Mouse (Mus musculus) CH12.LX (cell line): Measurements from ENCODE around the gene Batf.
A peak's percentile ranks its signal among the peaks of the same experiment; 100 is the strongest.

ENCODE experiments used
- CHD2 ChIP-seq: IDR thresholded peaks from 2 replicates; pipeline ENCODE4 v1.6.1; 2011; ENCODE audit warnings: low read length, improper control_type of control experiment
- CTCF ChIP-seq, 2 experiments: IDR thresholded peaks in 1 of 2; conservative IDR thresholded peaks in 1 of 2; 2 replicates each; pipeline ENCODE4 v1.5.1; 2011 to 2012; ENCODE audit warnings: low read depth in 2 of 2, low read length in 2 of 2, improper control_type of control experiment in 1 of 2, inconsistent platforms in 1 of 2, mild to moderate bottlenecking in 1 of 2, moderate library complexity in 1 of 2
- EP300 ChIP-seq: IDR thresholded peaks from 2 replicates; pipeline ENCODE4 v1.6.1; 2011; ENCODE audit warnings: low read length, improper control_type of control experiment
- ETS1 ChIP-seq: conservative IDR thresholded peaks from 2 replicates; pipeline ENCODE4 v1.6.1; 2012; ENCODE audit warnings: low read depth, mild to moderate bottlenecking, inconsistent platforms, low read length, improper control_type of control experiment, moderate library complexity
- GABPA ChIP-seq: IDR thresholded peaks from 2 replicates; pipeline ENCODE4 v1.6.1; 2012; ENCODE audit warnings: low read depth, low read length, improper control_type of control experiment, inconsistent platforms; ENCODE audit not compliant: insufficient replicate concordance
- JUN ChIP-seq: IDR thresholded peaks from 2 replicates; pipeline ENCODE4 v1.6.1; 2011; ENCODE audit warnings: low read depth, mild to moderate bottlenecking, low read length, improper control_type of control experiment, moderate library complexity; ENCODE audit not compliant: insufficient read depth
- JUND ChIP-seq: conservative IDR thresholded peaks from 2 replicates; pipeline ENCODE4 v1.6.1; 2011; ENCODE audit warnings: low read depth, low read length, improper control_type of control experiment
- KAT2A ChIP-seq: IDR thresholded peaks from 2 replicates; pipeline ENCODE4 v1.6.1; 2012; ENCODE audit warnings: low read length, improper control_type of control experiment, inconsistent platforms; ENCODE audit not compliant: insufficient replicate concordance
- MAZ ChIP-seq: IDR thresholded peaks from 2 replicates; pipeline ENCODE4 v1.6.1; 2012; ENCODE audit warnings: low read depth, mild to moderate bottlenecking, inconsistent platforms, low read length, improper control_type of control experiment, moderate library complexity
- NRF1 ChIP-seq: IDR thresholded peaks from 2 replicates; pipeline ENCODE4 v1.6.1; 2014; ENCODE audit warnings: low read depth, mild to moderate bottlenecking, inconsistent platforms, low read length, improper control_type of control experiment, moderate library complexity
- POLR2A ChIP-seq: IDR thresholded peaks from 2 replicates; pipeline ENCODE4 v1.6.1; 2011; ENCODE audit warnings: low read depth, mild to moderate bottlenecking, improper control_type of control experiment, low read length
- ZKSCAN1 ChIP-seq: IDR thresholded peaks from 2 replicates; pipeline ENCODE4 v1.6.1; 2012; ENCODE audit warnings: low read depth, inconsistent platforms, low read length, improper control_type of control experiment, borderline replicate concordance
- ZNF384 ChIP-seq: IDR thresholded peaks from 2 replicates; pipeline ENCODE4 v1.6.1; 2012; ENCODE audit warnings: low read depth, low read length, improper control_type of control experiment, inconsistent platforms

GRCm38 (mm10) chr12:85729022-85729944, 42.8 kb downstream of the Batf start:
- TF ChIP-seq POLR2A: no peak
- no peak for TF ChIP-seq EP300
- TF ChIP-seq ZNF384: no peak
- peak; percentile 96 to 98 for TF ChIP-seq CTCF (conservative IDR thresholded peaks at IDR 0.05 in 1 of 2, IDR thresholded peaks at IDR 0.05 in 1 of 2; ENCODE audit: low read depth in 2 of 2, low read length in 2 of 2)
- TF ChIP-seq ETS1: no peak
- TF ChIP-seq KAT2A: no peak
- 0 out of 2 replicates have a peak, but pooled peaks have one; percentile 25 for TF ChIP-seq NRF1
- TF ChIP-seq ZKSCAN1: no peak
- TF ChIP-seq MAZ: no peak
- no peak for TF ChIP-seq CHD2
- no peak for TF ChIP-seq JUN
- no peak for TF ChIP-seq GABPA
- no peak for TF ChIP-seq JUND
